Mouse (Mus musculus) MEL (cell line): Measurements from ENCODE around the gene Btg1.

Experiments used
- CHD2 ChIP-seq: IDR thresholded peaks from 2 replicates; pipeline ENCODE4 v1.6.1; 2011; ENCODE audit warnings: low read length, improper control_type of control experiment
- CTCF ChIP-seq, 3 experiments: IDR thresholded peaks in 2 of 3; conservative IDR thresholded peaks in 1 of 3; 2 replicates each; pipeline ENCODE4 v1.5.1; 2011 to 2012; ENCODE audit warnings: low read length in 3 of 3, low read depth in 2 of 3, mild to moderate bottlenecking in 2 of 3, improper control_type of control experiment in 1 of 3, inconsistent platforms in 1 of 3, mixed read lengths in 1 of 3, moderate library complexity in 1 of 3; ENCODE audit not compliant: control insufficient read depth in 1 of 3, insufficient read depth in 1 of 3, poor library complexity in 1 of 3, severe bottlenecking in 1 of 3
- GABPA ChIP-seq: IDR thresholded peaks from 2 replicates; pipeline ENCODE4 v1.6.1; 2012; ENCODE audit warnings: low read depth, mild to moderate bottlenecking, inconsistent platforms, low read length, improper control_type of control experiment, moderate library complexity
- MEF2A ChIP-seq: IDR thresholded peaks from 2 replicates; pipeline ENCODE4 v1.6.1; 2014; ENCODE audit warnings: low read depth, mild to moderate bottlenecking, inconsistent platforms, low read length, improper control_type of control experiment; ENCODE audit not compliant: poor library complexity, insufficient replicate concordance, severe bottlenecking; ENCODE audit errors: extremely low read depth
- NELFE ChIP-seq: IDR thresholded peaks from 2 replicates; pipeline ENCODE4 v1.6.1; 2011; ENCODE audit warnings: low read depth, low read length, improper control_type of control experiment
- POLR2A ChIP-seq, 2 experiments: IDR thresholded peaks; 2 replicates each; pipeline ENCODE4 v1.6.1; 2011 to 2012; ENCODE audit warnings: low read length in 2 of 2, mild to moderate bottlenecking in 2 of 2, control low read depth in 1 of 2, improper control_type of control experiment in 1 of 2, low read depth in 1 of 2, moderate library complexity in 1 of 2; ENCODE audit not compliant: control insufficient read depth in 1 of 2, insufficient read depth in 1 of 2, poor library complexity in 1 of 2
- POLR2AphosphoS2 ChIP-seq: IDR thresholded peaks from 2 replicates; pipeline ENCODE4 v1.6.1; 2011; ENCODE audit warnings: low read length, improper control_type of control experiment
- RCOR1 ChIP-seq: IDR thresholded peaks from 2 replicates; pipeline ENCODE4 v1.6.1; 2012; ENCODE audit warnings: low read depth, mild to moderate bottlenecking, inconsistent platforms, low read length, improper control_type of control experiment
- SIN3A ChIP-seq: IDR thresholded peaks from 2 replicates; pipeline ENCODE4 v1.6.1; 2012; ENCODE audit warnings: low read length, improper control_type of control experiment, inconsistent platforms
- UBTF ChIP-seq: IDR thresholded peaks from 2 replicates; pipeline ENCODE4 v1.6.1; 2012; ENCODE audit warnings: low read depth, mild to moderate bottlenecking, inconsistent platforms, low read length, improper control_type of control experiment, moderate library complexity, borderline replicate concordance; ENCODE audit not compliant: insufficient read depth

- TF ChIP-seq SIN3A (no peak), MEF2A (no peak), CTCF (IDR thresholded peaks at IDR 0.05 in 2 of 3, conservative IDR thresholded peaks at IDR 0.05 in 1 of 3; ENCODE audit: control insufficient read depth in 1 of 3, insufficient read depth in 1 of 3, low read depth in 2 of 3, low read length in 3 of 3, poor library complexity in 1 of 3, severe bottlenecking in 1 of 3) (no peak), NELFE (no peak), POLR2AphosphoS2 (no peak), POLR2A (IDR thresholded peaks at IDR 0.05; ENCODE audit: control insufficient read depth in 1 of 2, insufficient read depth in 1 of 2, low read depth in 1 of 2, low read length in 2 of 2, poor library complexity in 1 of 2) (no peak), UBTF (no peak), GABPA (no peak), RCOR1 (no peak), CHD2 (no peak)
Measured at GRCm38 (mm10) chr10:96595435-96596132, 21.2 kb upstream of the Btg1 start.
